Mouse (Mus musculus) heart, postnatal 25 days (tissue): ENCODE results near the gene Tmem87b. TPM values are rescaled to one million over a fixed set of nuclear protein-coding genes. Genes with fewer than 3 reads are reported as not detected.
A peak's percentile ranks its signal among the peaks of the same experiment; 100 is the strongest.

Experiments used
- DNase-seq: peaks from one replicate; pipeline ENCODE4 v3.0.0; 2022; ENCODE audit warnings: low spot score
- intact Hi-C: fragments of 180-260 bp; cut with DNase I; formaldehyde crosslinking; loops from one replicate; pipeline ENCODE4 v1.15.1; 2025
- total RNA-seq, 2 experiments: library from RNA; stranded (reverse); gene quantifications; 2 replicates each; pipeline ENCODE4 v1.2.3; 2021

Gene Tmem87b
- total RNA-seq, result 10 to 100 TPM; 20.1 to 24.8 TPM

DNA sequence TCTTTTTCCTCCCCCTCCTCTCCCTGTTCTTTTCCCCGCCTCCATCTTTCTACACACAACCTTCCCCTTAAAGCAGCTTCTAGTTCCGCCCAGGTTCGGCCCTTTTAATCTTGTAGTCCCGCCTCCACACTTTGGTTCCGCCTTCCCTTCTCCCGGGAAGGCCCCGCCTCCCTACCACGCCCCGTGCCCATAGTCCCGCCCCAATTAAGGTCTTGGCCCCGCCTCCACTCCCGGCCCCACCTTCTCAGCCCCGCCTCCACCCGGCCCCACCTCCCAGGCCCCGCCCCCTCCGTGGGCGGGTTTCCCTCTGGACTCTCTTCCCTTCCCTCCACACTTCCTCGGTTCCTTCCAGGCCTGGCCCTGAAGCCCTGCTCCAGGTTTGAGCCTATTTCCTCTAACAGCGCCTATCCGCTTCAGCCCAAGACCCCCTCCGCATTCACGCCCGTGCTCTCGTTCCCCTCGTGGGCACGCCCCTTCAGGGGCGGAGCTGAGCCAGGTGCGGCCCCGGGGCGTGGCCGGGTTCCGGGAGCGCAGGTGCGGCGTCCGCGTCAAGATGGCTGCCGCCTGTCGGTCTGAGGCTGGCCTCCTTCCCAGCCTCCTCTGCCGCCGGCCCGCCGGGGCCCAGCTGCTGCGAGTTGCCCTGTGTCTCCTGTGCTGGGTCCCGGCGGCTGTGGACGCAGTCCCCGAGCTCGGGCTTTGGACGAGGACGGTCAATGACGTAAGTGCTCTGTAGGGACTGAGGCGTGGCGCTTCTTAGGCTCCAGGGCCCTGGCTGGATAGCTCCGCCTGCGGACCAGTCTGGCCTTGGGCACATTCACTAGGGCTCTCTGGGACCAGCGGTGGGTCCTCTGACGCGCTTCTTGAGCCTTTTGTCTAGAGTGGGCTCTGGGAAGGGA lies at the start of gene Tmem87b:
TSS of gene Tmem87b (plus strand) at position 333 of the 896 bp plus-strand sequence.
- DNase-seq, result peak; percentile 89
- intact Hi-C loops, result loop anchor here (1.0 to 10.0 kb wide), 2 partner anchors 63 to 120 kb away; partner anchors contain the start of gene Mertk

DNA sequence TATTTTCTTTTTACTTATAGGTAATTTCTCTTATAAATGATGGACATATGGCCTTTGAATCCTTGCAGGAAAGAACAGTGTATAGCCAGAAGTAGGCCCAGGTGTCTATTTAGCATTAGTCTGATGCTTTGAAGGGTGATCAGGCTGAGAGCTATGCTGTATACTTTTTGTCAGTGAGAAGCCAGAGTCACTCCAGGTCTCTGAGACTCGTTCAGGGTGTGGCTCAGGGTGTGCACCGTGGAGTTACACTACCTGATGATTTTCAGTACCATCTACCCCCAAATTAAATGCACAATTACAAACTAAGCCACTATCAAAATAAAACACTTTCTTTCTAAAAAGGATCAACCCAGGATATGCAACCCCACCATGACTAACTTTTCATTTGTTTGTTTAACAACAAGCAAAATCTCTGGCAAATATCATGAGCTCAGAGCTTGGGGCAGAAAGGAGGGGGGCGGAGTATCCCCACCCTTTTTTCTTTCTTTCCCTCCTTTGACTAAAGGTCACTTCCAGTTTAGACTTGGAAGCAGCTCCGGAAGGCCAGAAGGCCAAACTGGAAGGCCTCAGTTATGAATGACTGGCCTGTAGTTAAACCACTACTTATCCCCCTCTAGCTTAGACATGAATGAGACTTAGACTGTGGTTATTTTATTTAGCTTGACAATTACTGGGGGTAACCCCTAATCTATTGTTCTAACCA lies 49.2 kb upstream of the Tmem87b start:
- intact Hi-C loops, result no loop called here
- DNase-seq, result no peak

DNA sequence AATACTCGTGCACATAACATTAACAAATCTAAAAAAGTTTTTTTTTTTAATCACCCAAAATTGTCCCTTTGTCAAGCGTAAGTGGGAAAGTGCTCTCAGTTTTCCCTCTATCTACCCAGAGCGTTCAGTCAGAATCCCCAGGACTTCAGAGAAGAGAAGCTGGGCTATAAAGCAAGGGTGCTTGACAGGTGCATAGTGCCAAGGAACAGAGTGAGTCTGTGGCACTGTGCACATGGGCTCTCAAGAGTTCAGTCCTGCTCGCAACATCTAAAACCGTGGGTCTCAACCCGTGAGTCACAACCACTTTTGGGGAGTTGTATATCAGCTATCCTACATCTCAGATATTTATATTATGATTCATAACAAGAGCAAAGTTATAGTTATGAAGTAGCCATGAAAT lies 47.4 kb upstream of the Tmem87b start:
- intact Hi-C loops, result no loop called here

DNA sequence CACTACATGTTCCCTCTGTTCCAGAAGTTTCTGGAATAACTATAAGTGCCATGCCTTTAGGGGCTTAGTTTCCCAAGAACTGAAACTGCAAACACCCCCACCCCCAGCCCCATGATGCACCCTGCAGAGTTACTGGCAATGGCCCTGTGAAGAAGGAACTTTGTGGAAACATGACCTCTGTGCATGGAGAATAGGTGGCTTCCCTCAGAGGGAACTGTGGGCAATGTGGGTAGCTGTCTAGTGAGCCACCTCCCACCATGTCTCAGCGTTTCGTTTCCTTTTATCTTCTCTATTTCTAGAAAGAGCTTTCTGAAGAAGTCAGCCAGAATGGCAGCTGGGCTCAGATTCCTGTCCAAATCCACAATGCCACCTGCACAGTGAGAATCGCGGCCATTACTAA lies 46.9 kb upstream of the Tmem87b start:
- intact Hi-C loops, result no loop called here
- DNase-seq, result no peak

More for the DNA sequence above, 47.4 kb upstream of the Tmem87b start:
- no peak for DNase-seq

DNA sequence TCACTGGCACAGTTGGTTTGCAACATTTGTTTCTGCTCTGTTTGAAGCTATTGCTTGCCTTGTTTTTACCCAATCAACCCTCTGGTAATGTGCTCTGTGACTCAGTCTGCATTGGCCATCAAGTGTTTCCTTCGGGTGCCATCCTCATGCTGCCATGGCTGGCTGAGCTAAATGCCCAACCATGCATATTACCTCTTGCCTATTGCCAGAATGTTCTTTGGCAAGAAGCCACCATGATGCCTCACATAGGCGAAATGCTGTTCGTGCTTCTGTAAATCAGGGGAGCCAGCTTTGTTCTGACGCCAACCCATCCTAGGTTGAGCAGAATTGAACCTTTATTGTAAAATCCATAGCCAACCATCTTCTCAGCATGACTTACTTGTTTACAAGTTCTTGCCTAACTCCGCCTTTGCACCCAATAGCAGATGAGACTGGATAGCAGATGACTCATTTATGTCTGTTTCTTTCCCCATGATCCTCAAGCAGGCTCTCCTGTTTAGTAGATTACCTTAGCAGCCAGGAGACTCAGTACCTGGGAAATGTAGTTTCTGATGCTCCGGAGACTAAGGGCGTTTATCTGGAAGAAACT lies 46.1 kb upstream of the Tmem87b start:
- no peak for DNase-seq
- intact Hi-C loops, result no loop called here

DNA sequence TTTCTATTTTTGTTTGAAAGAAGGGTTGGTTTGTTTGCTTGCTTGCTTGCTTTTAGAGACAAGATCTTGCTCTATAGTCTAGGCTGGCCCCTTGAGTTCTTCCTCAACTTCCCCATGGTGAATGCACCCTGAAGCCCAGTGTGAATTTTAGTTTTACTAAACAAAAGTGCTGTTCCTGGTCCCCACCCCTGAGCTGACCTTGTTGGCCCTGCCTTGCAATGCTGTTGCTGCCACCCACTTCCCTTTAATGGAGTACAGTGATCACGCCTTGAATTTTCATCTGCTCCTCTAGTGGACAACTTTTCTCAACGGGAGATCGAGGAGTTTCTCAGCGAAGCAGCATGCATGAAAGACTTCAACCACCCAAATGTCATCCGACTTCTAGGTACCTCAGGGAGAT lies 35.7 kb upstream of the Tmem87b start:
- no peak for DNase-seq
- intact Hi-C loops, result no loop called here

DNA sequence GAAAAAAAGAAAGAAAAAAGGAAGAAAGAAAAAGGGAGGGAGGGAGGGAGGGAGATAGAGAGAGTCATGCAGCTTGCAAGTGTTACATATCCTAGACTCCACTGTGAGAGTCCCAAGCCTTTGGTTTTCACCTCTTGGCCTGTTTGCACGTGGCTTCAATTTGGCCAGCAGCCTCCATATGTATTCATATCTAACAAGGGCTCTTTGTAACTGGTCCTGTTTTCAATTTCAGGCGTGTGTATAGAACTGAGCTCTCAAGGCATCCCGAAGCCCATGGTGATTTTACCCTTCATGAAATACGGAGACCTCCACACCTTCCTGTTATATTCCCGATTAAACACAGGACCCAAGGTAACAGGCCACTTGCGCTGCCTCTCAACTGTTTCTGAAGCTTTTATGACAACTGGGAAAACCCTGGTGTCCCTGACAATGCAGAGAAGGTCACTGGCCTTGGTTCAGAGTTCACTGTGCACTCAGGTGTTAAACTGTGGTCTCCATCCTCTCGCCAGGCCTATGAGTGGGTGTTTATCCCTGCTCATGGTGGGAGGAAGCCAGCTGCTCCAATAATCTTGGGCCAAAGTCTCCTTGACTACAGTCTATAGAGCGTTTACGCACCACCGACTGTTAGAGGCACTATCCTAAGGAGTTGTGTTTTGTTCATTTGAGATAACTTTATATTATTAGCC lies 34.1 kb upstream of the Tmem87b start:
- DNase-seq, result no peak
- intact Hi-C loops, result no loop called here

DNA sequence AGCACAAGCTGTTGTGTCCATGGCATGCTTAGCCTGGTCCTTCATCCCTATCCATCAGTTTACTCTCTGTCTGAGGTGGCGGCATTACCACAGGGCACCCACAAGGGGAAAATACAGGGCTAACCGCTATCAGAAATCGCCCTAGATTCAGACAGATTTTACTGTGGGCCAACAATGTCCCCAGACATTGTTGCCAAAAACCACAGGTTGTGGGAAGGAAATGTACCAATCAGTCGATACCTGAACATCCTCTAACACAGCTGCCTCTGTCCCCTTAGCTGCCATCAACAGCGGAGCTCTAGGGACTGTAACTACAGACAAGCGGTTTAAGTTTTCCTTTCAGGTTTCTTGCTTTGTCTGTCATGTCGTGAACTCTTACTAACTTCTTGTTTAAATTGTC lies 33.1 kb upstream of the Tmem87b start:
- DNase-seq, result no peak
- intact Hi-C loops, result no loop called here

DNA sequence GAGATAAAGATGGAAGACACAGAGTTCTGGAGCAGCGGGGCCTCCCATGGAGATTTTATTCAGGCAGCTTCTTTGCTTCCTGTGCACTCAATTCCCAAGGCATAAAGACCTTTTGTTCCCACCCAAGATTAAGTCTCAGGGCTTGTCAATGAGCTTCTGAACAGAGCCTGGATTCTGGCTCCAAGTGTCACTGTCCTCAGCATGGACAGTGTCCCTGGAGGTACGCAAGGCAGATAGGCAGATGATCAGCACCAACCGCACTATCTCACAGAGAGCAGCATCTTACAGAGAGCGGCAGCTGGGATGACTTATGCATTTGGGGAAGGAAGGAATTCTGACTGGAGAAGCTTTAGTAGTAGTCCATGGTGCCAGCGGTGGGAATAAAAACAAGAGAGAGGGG lies 31.6 kb upstream of the Tmem87b start:
- intact Hi-C loops, result no loop called here
- no peak for DNase-seq

DNA sequence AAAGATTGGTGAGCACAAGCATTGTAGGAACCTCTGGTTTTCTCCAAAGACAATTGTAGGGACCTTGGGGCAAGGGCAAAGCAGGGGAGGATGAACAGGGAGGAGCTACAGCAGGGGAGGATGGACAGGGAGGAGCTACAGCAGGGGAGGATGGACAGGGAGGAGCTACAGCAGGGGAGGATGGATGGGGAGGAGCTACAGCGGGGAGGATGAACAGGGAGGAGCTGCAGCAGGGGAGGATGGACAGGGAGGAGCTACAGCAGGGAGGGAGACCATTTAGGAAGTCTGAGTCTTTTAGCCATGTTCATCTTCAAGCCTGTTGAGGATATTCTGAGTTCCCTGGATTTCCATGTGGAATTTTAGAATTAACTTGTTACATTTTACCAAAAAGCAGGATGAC lies 31.1 kb upstream of the Tmem87b start:
- no peak for DNase-seq
- intact Hi-C loops, result no loop called here

DNA sequence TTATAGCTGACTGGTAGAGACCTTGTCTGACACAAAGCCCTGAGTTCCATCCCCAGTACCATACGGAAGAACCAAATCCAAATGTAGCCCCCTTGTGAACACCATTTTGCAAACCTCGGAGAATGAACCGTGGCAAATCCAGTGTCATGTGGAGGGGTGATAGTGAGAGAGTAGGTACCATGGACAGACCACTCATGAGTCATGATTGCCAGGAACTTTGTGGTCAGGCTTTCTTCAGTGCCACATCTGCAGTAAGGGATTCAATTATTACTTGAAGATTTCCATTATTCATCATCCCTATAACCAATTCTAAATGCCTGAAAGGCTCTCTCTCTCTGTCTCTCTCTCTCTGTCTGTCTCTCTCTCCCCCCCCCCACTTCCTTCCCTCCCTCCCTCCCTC lies 30.1 kb upstream of the Tmem87b start:
- intact Hi-C loops, result no loop called here
- DNase-seq, result no peak

DNA sequence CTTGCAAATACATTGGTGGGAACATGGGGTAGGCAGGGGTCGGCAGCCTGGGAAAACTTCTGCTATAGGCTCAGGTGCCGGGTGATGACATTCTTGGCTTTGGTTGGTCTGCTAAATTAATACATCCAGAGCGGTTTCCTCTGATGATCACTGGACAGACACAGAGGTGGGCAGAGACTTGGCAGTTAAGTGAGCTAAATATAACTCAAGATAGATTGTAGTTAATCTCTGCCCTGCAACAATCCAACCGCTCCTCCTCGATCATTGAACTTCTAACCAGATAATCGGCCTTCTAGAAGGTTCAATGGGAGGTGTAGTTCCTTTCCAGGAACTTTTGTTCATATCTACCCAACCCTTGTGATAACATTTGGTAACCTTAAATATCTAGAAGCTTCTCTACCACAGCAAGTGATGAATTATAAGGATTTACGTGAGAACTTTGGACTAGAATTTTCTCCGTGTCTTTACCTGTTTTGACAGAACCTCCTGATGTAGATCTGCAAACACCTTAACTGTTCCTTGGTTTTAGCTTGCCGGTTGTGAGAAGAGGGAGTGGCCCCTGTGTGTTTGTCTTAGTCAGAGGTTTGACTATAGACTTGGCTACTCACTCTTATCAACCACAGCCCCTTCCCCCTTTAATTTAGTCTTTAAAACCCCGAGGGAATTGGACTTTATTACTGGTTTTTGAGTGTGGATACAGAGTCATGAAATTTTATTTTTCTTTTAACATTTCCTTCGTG lies 26.9 kb upstream of the Tmem87b start:
- DNase-seq, result no peak

DNA sequence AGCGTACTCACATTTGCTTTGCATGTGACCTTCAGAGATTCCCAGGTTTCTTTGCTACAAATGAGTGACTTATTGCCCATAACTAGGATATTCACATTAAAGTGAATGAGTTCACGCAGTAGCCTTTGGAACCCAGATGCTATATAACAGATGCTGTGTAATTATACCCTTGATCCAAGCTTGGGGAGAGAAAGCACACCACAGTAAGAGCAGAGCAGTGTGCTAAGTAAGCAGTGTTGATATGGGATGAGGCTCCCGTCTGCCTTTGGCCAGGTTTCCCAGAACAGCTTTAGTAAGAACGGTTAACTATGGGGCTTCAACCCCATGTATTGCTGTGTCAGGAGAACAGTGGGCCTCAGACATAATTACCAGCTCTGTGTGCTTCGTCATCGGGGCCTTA lies 24.0 kb upstream of the Tmem87b start:
- intact Hi-C loops, result no loop called here
- DNase-seq, result no peak

More for the DNA sequence above, 26.9 kb upstream of the Tmem87b start:
- intact Hi-C loops, result no loop called here

DNA sequence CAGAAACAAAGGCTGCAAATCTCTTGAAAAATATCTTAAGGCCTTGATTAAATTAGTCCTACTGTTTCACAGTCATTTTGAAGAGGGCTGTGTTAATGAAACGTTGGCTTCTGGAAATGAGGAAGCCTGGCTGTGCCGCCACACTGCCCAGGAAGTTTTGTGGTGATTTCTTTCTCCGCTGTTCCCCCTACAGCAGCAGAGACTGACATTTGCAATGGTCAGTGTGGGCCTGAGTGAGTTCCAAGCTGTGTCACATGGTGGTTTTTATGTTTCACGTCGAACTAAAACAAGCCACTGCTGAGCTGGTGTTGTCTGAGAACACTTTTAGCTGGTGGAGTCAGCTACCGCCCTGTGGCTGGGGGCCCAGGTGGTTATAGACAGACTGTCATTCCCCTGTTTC lies 21.5 kb upstream of the Tmem87b start:
- intact Hi-C loops, result no loop called here
- no peak for DNase-seq

DNA sequence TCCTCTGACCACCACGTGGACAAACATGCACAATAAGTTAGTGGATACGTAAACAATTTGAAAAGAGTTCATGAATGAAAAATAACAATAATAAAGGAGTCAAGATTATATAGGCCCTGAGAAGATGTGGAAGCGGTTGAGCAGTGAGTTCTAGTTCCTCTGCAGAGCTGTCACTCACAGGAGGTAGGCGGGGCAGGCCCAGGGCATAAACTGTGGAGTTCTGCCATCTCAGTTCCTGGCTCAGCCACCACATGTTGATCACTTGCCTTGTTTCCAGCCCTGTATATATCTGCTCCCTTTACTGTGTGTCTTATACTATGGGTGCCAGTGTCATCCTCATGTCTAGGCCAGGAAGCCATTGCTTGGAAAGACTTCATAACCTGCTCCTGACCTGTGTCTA lies 14.5 kb upstream of the Tmem87b start:
- intact Hi-C loops, result no loop called here
- DNase-seq, result no peak

DNA sequence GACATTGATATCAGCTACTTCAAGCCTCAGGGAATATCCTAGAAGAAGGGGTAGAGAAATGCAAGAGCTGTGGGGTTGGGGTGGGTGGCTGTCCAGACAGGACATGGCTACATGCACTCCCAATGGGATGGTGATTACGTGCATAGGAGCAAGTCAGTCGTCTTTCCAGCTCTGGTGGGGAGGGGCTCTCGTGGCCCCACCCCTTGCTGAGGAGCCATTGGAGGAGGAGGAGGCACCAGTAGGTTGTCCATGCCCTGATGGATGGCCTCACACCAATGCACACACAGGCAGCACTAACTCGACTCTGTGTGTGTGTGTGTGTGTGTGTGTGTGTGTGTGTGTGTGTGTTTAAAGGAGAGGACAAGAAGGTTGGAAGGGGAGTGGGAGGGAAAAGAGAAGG lies 12.6 kb upstream of the Tmem87b start:
- intact Hi-C loops, result no loop called here
- no peak for DNase-seq

DNA sequence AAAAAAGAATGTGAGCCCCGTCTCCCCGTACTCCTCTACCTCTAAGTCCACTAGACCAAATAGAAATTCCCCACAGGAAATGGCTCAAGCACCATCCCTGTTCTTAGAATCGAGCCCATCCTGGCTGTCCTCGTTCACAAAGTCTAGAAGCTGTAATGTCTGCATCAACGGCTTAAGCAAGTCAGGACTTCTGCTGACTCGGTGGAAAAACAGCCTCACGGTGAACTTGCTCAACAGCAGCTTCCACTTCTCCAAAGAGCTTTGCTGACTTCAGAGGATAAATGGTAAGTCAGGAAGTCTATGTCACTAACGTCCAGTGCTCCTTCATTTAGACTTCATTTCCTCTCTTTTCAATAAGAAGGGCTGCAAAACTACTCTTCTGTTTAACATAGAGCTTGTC lies 11.4 kb upstream of the Tmem87b start:
- intact Hi-C loops, result no loop called here
- peak; percentile 9 for DNase-seq

DNA sequence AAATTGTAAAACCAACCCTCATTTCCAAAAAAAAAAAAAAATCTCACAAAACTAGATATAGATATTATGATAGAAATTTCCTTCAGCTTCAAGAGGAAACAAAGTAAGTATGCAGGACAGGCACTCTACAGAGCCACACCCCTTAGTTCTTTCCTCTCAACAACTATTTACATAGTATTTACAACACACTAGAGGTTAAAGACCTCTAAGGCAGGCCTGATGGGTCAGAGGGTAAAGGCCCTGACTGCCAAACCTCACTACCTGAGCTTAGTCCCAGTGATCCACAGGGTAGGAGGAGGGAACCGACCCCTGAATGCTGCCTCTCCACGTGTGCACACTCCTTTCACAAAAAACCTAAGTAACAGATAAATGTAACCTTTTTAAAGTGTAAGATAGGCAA lies 5.2 kb upstream of the Tmem87b start:
- DNase-seq, result no peak
- intact Hi-C loops, result loop anchor here (10.0 kb wide), 1 partner anchor 58 kb away; no protein-coding TSS in a partner anchor

DNA sequence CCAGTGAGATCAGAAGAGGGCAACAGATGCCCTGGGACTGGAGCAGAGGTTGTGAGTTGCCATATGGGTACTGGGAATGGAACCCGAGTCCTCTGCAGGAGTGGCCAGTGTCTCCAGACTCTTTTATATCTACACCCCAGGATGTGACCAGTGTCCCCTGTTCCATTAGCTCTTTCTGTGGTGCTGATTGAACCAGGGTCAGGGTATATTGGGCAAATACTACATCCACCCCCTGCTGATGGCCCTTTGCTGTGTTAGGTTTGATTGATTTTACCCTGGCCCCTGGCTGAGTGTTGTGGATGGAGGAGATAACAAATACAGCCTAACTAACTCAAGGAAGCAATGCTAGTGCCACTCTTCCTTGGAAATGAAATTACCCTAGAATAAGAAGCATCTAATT lies 1.6 kb upstream of the Tmem87b start:
- intact Hi-C loops, result loop anchor here (10.0 kb wide), 1 partner anchor 62 kb away; no protein-coding TSS in a partner anchor
- DNase-seq, result no peak
